Mouse (Mus musculus) bone marrow, adult 2 months (tissue): ENCODE results near the gene Gpr21.

Experiments used
- CTCF ChIP-seq: fragments of 200-500 bp; IDR thresholded peaks from 2 replicates; pipeline ENCODE4 v1.5.1; 2011; ENCODE audit warnings: low read length, control low read depth; ENCODE audit not compliant: control insufficient read depth, insufficient read depth
- POLR2A ChIP-seq: fragments of 200-500 bp; IDR thresholded peaks from 2 replicates; pipeline ENCODE4 v1.6.1; 2011; ENCODE audit warnings: low read depth, mild to moderate bottlenecking, control low read depth, low read length, borderline replicate concordance; ENCODE audit not compliant: control insufficient read depth

DNA sequence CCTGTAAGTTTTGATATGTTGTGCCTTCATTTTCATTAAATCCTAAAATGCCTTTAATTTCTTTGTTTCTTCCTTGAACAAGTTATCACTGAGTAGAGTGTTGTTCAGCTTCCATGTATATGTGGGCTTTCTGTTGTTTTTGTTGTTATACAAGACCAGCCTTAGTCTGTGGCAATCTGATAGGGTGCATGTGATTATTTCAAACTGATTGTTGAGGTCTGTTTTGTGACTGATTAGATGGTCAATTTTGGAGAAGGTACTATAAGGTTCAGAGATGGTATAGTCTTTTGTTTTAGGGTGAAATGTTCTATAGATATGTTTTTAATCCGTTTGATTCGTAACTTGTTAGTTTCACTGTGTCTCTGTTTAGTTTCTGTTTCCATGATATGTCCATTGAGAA lies 36.1 kb upstream of the Gpr21 start:
- TF ChIP-seq CTCF (no peak), POLR2A (no peak)
